ENCODE assay signal across 7 mouse cellular contexts in the genomic region with DNA sequence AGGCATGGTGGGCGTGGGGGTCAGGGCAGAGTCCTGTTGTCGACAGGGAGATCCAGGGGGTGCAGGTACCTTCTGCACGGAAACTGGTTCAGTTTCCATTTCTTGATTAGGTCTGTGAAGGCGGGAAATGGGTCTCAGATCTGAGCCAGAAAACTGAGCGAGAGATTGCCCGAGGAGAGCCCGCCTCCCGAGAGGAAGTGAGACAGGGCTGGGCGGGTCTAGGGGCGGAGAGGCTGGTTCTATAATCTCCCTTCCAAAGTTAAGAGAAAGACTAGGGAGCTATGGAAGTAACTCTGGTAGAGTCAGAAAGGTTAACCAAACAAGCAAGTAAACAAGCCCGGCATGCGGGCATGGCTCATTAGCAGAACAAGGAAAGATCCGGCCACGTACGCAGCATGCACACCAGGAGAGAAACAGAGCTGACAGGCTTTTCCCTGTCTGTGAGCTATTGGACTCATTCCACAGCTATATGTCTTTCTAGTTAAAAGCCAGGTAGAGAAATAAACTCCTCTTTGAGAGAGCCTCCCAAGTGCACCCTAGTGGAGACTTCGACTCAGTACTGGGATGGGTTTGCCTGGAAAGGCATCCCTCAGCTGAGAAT. TPM values are rescaled to one million over a fixed set of nuclear protein-coding genes. Genes with fewer than 3 reads are reported as not detected.
A peak's percentile ranks its signal among the peaks of the same experiment; 100 is the strongest.
DNase-seq lines count a peak whose midpoint lies in the region; ATAC-seq and TF ChIP-seq lines count a peak whose summit lies in the region.

Gene Pml, minus strand, starts transcription at position 195 of the 601 bp plus-strand sequence.

- H3K4me1 ChIP-seq in intestine, postnatal 0 days (replicated peaks; ENCODE audit: control insufficient read depth, insufficient read depth, low read length) = 0 out of 2 replicates have a peak, but pooled peaks cover 3% of the 10 kb centered on the region
- H3K4me1 ChIP-seq in limb, embryonic 11.5 days (ENCODE audit: control insufficient read depth, insufficient read depth, low read length) = peaks cover 20% of the 10 kb centered on the region
- H3K4me1 ChIP-seq in midbrain, embryonic 12.5 days = peaks cover 39% of the 10 kb centered on the region

- peak; percentile 70 to 72 for DNase-seq in adrenal gland, adult 18-20 months (ENCODE audit: low spot score in 2 of 2)
- peak; percentile 80 for DNase-seq in embryo, embryonic 10.5 days (ENCODE audit: low spot score)
- DNase-seq in limb, embryonic 11.5 days (ENCODE audit: low spot score) = peak; percentile 77
- peak; percentile 59 to 70 for DNase-seq in spleen, adult 18-20 months

- H3K36me3 ChIP-seq in intestine, postnatal 0 days (ENCODE audit: control insufficient read depth, insufficient read depth) = no peaks in the 10 kb centered on the region
- no peaks in the 10 kb centered on the region for H3K36me3 ChIP-seq in limb, embryonic 11.5 days (ENCODE audit: control insufficient read depth, insufficient read depth, low read length)
- no peaks in the 10 kb centered on the region for H3K36me3 ChIP-seq in midbrain, embryonic 12.5 days

- peak within 1 kb of the TSS; percentile 84 for H3K4me2 ChIP-seq in intestine, postnatal 0 days (replicated peaks; ENCODE audit: low read depth)
- peak within 1 kb of the TSS; percentile 64 for H3K4me2 ChIP-seq in limb, embryonic 11.5 days (ENCODE audit: low read depth, severe bottlenecking)
- H3K4me2 ChIP-seq in midbrain, embryonic 12.5 days (replicated peaks) = peak within 1 kb of the TSS; percentile 59

- TF ChIP-seq CTCF in intestine, postnatal 0 days (IDR thresholded peaks at IDR 0.05; ENCODE audit: low read depth) = peak; percentile 64

- H3K4me3 ChIP-seq in intestine, postnatal 0 days (ENCODE audit: low read depth, low read length) = peak within 1 kb of the TSS; percentile 57
- H3K4me3 ChIP-seq in limb, embryonic 11.5 days (ENCODE audit: low read depth, low read length) = peak within 1 kb of the TSS; percentile 52
- peak within 1 kb of the TSS; percentile 42 for H3K4me3 ChIP-seq in midbrain, embryonic 12.5 days

- no peaks in the 10 kb centered on the region for H3K27me3 ChIP-seq in intestine, postnatal 0 days (replicated peaks; ENCODE audit: control insufficient read depth, insufficient read depth, low read length)
- H3K27me3 ChIP-seq in limb, embryonic 11.5 days (ENCODE audit: control insufficient read depth, insufficient read depth, low read length) = no peaks in the 10 kb centered on the region
- H3K27me3 ChIP-seq in midbrain, embryonic 12.5 days = no peaks in the 10 kb centered on the region

- no peaks in the 10 kb centered on the region for H3K9me3 ChIP-seq in intestine, postnatal 0 days (ENCODE audit: control insufficient read depth)
- no peaks in the 10 kb centered on the region for H3K9me3 ChIP-seq in limb, embryonic 11.5 days (ENCODE audit: control insufficient read depth, low read length)
- no peaks in the 10 kb centered on the region for H3K9me3 ChIP-seq in midbrain, embryonic 12.5 days

- peak; percentile 24; the same call in 1 of the 2 replicates for ATAC-seq in granulocyte monocyte progenitor cell, adult 5-6 weeks (replicated peaks; ENCODE audit: poor library complexity, severe bottlenecking)
- peak; percentile 67 for ATAC-seq in intestine, postnatal 0 days
- no peak for ATAC-seq in limb, embryonic 11.5 days (ENCODE audit: insufficient number of reproducible peaks, low FRiP score, low TSS enrichment, low read depth)
- no peak for ATAC-seq in midbrain, embryonic 12.5 days (ENCODE audit: low FRiP score, low read depth)

- peak within 1 kb of the TSS; percentile 59 for H3K9ac ChIP-seq in intestine, postnatal 0 days (ENCODE audit: low read depth, low read length)
- H3K9ac ChIP-seq in limb, embryonic 11.5 days (ENCODE audit: low read length) = peak within 1 kb of the TSS; percentile 74
- H3K9ac ChIP-seq in midbrain, embryonic 12.5 days (replicated peaks) = peak within 1 kb of the TSS; percentile 56

- WGBS in intestine, postnatal 0 days = under 1% methylated on average over 16 of the region's 16 CpGs
- 2% methylated on average over 16 of the region's 16 CpGs for WGBS in limb, embryonic 11.5 days
- 4% methylated on average over 16 of the region's 16 CpGs for WGBS in midbrain, embryonic 12.5 days

- peak within 1 kb of the TSS; percentile 87 for H3K27ac ChIP-seq in intestine, postnatal 0 days (ENCODE audit: low read depth, low read length)
- peak within 1 kb of the TSS; percentile 63 for H3K27ac ChIP-seq in limb, embryonic 11.5 days (replicated peaks; ENCODE audit: low read depth, low read length)
- H3K27ac ChIP-seq in midbrain, embryonic 12.5 days (replicated peaks) = no peak within 1 kb of the TSS

RNA-seq across cellular contexts. Expression of gene Pml, which starts in this region (rescaled TPM):
- 10 to 100 TPM; 16.1 to 17.9 TPM for total RNA-seq in adrenal gland, adult 18-20 months (2021)
- total RNA-seq in granulocyte monocyte progenitor cell, adult 5-6 weeks (2014; fragmentation: Nextera tagmentation) = 49.9 and 57.2 TPM in 2 replicates
- total RNA-seq in granulocyte monocyte progenitor cell, adult 5-6 weeks (2017) = 9.3 and 10.1 TPM in 2 replicates
- 5.3 and 7.1 TPM in 2 replicates for polyA plus RNA-seq in intestine, postnatal 0 days (2015; fragmentation: Nextera tagmentation; extraction: Ambion mirVana)
- polyA plus RNA-seq in limb, embryonic 11.5 days (2014; fragmentation: Nextera tagmentation; extraction: Ambion mirVana) = 18.7 and 19.6 TPM in 2 replicates
- 9.7 and 9.8 TPM in 2 replicates for polyA plus RNA-seq in midbrain, embryonic 12.5 days (2016; fragmentation: Nextera tagmentation; extraction: Ambion mirVana)

Comparison
In these comparisons a context has a peak if more than half of its experiments do, and no peak if none do; other contexts are left out.
1. ATAC-seq: peak in granulocyte monocyte progenitor cell, adult 5-6 weeks (single experiment) and intestine, postnatal 0 days (single experiment); none in limb, embryonic 11.5 days (single experiment) and midbrain, embryonic 12.5 days (single experiment).
2. Peak in every context shown above with its lines, with median percentiles within 50 percentile points of each other: DNase-seq, H3K4me2 ChIP-seq, H3K4me3 ChIP-seq and H3K9ac ChIP-seq.